Mouse (Mus musculus) kidney, adult 2 months (tissue): ENCODE measurements around the gene 1700028K03Rik.

Experiments used
- CTCF ChIP-seq: fragments of 200-500 bp; conservative IDR thresholded peaks from 2 replicates; pipeline ENCODE4 v1.5.1; 2011; ENCODE audit warnings: low read depth, mild to moderate bottlenecking, control low read depth, low read length, moderate library complexity, mixed read lengths; ENCODE audit not compliant: insufficient read depth, insufficient read length
- POLR2A ChIP-seq: fragments of 200-500 bp; IDR thresholded peaks from one replicate; pipeline ENCODE4 v1.6.1; 2011; ENCODE audit warnings: low read depth, low read length, control low read depth

- TF ChIP-seq POLR2A (no peak), CTCF (no peak)
These were observed 43.5 kb upstream of the 1700028K03Rik start for GRCm38 (mm10) chr5:107491036-107491435.
